Mouse (Mus musculus): ENCODE measurements around the gene Tmem126a. TPM values are rescaled to one million over a fixed set of nuclear protein-coding genes. Genes with fewer than 3 reads are reported as not detected.

The Tmem126a gene
- polyA plus RNA-seq, 1 experiment = 52.9 TPM

- Histone ChIP-seq H3K27me3 (replicated peaks; ENCODE audit: control insufficient read depth, insufficient read depth, low read length) (no peaks in the 10 kb centered on the region), H3K27ac (ENCODE audit: insufficient read depth, low read depth, low read length) (no peak overlapping the region), H3K4me1 (ENCODE audit: control insufficient read depth, insufficient read depth, low read length) (peaks cover 6% of the 10 kb centered on the region), H3K4me3 (ENCODE audit: insufficient read depth, low read depth, low read length) (no peak overlapping the region), H3K36me3 (ENCODE audit: control insufficient read depth, insufficient read depth, low read length) (no peaks in the 10 kb centered on the region)
- peak; percentile 43 for TF ChIP-seq CTCF (conservative IDR thresholded peaks at IDR 0.05; ENCODE audit: insufficient read depth, insufficient read length, low read depth, low read length)
- TF ChIP-seq POLR2A (IDR thresholded peaks at IDR 0.05; ENCODE audit: low read depth, low read length) = no peak
- 24% methylated on average over 14 of the region's 14 CpGs for WGBS
- peak; percentile 50 for DNase-seq
Measured at GRCm38 (mm10) chr7:90460930-90461329, 3.9 kb upstream of the Tmem126a start.

GRCm38 (mm10) chr7:90460330-90460729 lies 3.3 kb upstream of the Tmem126a start:
- no peak overlapping the region for H3K27ac ChIP-seq (ENCODE audit: insufficient read depth, low read depth, low read length)
- no peak for TF ChIP-seq CTCF (conservative IDR thresholded peaks at IDR 0.05; ENCODE audit: insufficient read depth, insufficient read length, low read depth, low read length)
- TF ChIP-seq POLR2A (IDR thresholded peaks at IDR 0.05; ENCODE audit: low read depth, low read length) = no peak
- H3K4me1 ChIP-seq (ENCODE audit: control insufficient read depth, insufficient read depth, low read length) = peaks cover 8% of the 10 kb centered on the region
- no peaks in the 10 kb centered on the region for H3K27me3 ChIP-seq (replicated peaks; ENCODE audit: control insufficient read depth, insufficient read depth, low read length)
- WGBS = 58% methylated on average over 10 of the region's 10 CpGs
- no peaks in the 10 kb centered on the region for H3K36me3 ChIP-seq (ENCODE audit: control insufficient read depth, insufficient read depth, low read length)
- no peak for DNase-seq
- no peak overlapping the region for H3K4me3 ChIP-seq (ENCODE audit: insufficient read depth, low read depth, low read length)

- no peak for TF ChIP-seq POLR2A (IDR thresholded peaks at IDR 0.05; ENCODE audit: low read depth, low read length)
- no peak; the same call in 1 of the 2 replicates for TF ChIP-seq CTCF (conservative IDR thresholded peaks at IDR 0.05; ENCODE audit: insufficient read depth, insufficient read length, low read depth, low read length)
- Histone ChIP-seq H3K36me3 (ENCODE audit: control insufficient read depth, insufficient read depth, low read length) (peaks cover 1% of the 10 kb centered on the region; the same call in 1 of the 2 replicates), H3K4me3 (ENCODE audit: insufficient read depth, low read depth, low read length) (peak overlapping the region; percentile 67), H3K4me1 (ENCODE audit: control insufficient read depth, insufficient read depth, low read length) (peaks cover 8% of the 10 kb centered on the region), H3K27ac (ENCODE audit: insufficient read depth, low read depth, low read length) (peak overlapping the region; percentile 85), H3K27me3 (replicated peaks; ENCODE audit: control insufficient read depth, insufficient read depth, low read length) (no peaks in the 10 kb centered on the region)
- WGBS = 2% methylated on average over 10 of the region's 10 CpGs
- DNase-seq = peak; percentile 25
Measured at GRCm38 (mm10) chr7:90457517-90457916, 488 bp upstream of the Tmem126a start.

- Histone ChIP-seq H3K4me3 (ENCODE audit: insufficient read depth, low read depth, low read length) (peak overlapping the region; percentile 67), H3K27ac (ENCODE audit: insufficient read depth, low read depth, low read length) (peak overlapping the region; percentile 80), H3K36me3 (ENCODE audit: control insufficient read depth, insufficient read depth, low read length) (peaks cover 1% of the 10 kb centered on the region), H3K4me1 (ENCODE audit: control insufficient read depth, insufficient read depth, low read length) (peaks cover 8% of the 10 kb centered on the region), H3K27me3 (replicated peaks; ENCODE audit: control insufficient read depth, insufficient read depth, low read length) (no peaks in the 10 kb centered on the region)
- DNase-seq = no peak
- WGBS = 5% methylated on average over 7 of the region's 7 CpGs
- TF ChIP-seq POLR2A (IDR thresholded peaks at IDR 0.05; ENCODE audit: low read depth, low read length) (no peak), CTCF (conservative IDR thresholded peaks at IDR 0.05; ENCODE audit: insufficient read depth, insufficient read length, low read depth, low read length) (no peak)
Measured at GRCm38 (mm10) chr7:90456149-90456844, 732 bp downstream of the Tmem126a start.

DNA sequence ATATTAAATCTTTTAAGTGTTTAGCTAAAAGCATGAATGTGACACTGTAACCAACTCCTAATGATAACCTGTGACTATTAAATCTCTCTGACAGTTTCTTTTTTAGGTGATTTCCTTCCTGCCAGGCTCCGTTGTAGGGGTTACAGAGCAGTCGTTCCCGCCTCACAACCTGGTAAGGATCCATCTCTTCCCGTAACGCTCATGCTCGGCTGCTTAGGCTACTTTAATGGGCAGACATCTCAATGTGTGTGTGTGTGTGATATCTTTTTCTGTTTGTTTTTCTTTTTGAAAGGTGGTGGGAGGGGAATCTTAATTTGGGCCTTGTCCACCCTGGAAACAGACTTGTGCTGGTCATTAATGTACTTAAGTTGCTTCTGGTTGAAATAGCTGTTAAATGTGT lies 12.8 kb downstream of the Tmem126a start:
- no peak for TF ChIP-seq POLR2A (IDR thresholded peaks at IDR 0.05; ENCODE audit: low read depth, low read length)
- TF ChIP-seq CTCF (conservative IDR thresholded peaks at IDR 0.05; ENCODE audit: insufficient read depth, insufficient read length, low read depth, low read length) = no peak
- DNase-seq = peak; percentile 29
- Histone ChIP-seq H3K36me3 (ENCODE audit: control insufficient read depth, insufficient read depth, low read length) (no peaks in the 10 kb centered on the region), H3K4me1 (ENCODE audit: control insufficient read depth, insufficient read depth, low read length) (peaks cover 7% of the 10 kb centered on the region; the same call in 1 of the 2 replicates), H3K27me3 (replicated peaks; ENCODE audit: control insufficient read depth, insufficient read depth, low read length) (no peaks in the 10 kb centered on the region), H3K4me3 (ENCODE audit: insufficient read depth, low read depth, low read length) (peak overlapping the region; percentile 86), H3K27ac (ENCODE audit: insufficient read depth, low read depth, low read length) (peak overlapping the region; percentile 26; the same call in 1 of the 2 replicates)
- 0% methylated on average over 6 of the region's 6 CpGs for WGBS

GRCm38 (mm10) chr7:90443101-90444091 lies 13.6 kb downstream of the Tmem126a start:
- peak; percentile 73 for DNase-seq

More at GRCm38 (mm10) chr7:90443101-90444091, 13.6 kb downstream of the Tmem126a start:
- Histone ChIP-seq H3K27me3 (replicated peaks; ENCODE audit: control insufficient read depth, insufficient read depth, low read length) (no peaks in the 10 kb centered on the region), H3K36me3 (ENCODE audit: control insufficient read depth, insufficient read depth, low read length) (no peaks in the 10 kb centered on the region), H3K4me3 (ENCODE audit: insufficient read depth, low read depth, low read length) (peak overlapping the region; percentile 86), H3K4me1 (ENCODE audit: control insufficient read depth, insufficient read depth, low read length) (peaks cover 7% of the 10 kb centered on the region; the same call in 1 of the 2 replicates), H3K27ac (ENCODE audit: insufficient read depth, low read depth, low read length) (peak overlapping the region; percentile 96)
- under 1% methylated on average over 123 of the region's 123 CpGs for WGBS
- TF ChIP-seq POLR2A (IDR thresholded peaks at IDR 0.05; ENCODE audit: low read depth, low read length) (no peak), CTCF (conservative IDR thresholded peaks at IDR 0.05; ENCODE audit: insufficient read depth, insufficient read length, low read depth, low read length) (peak; percentile 23; the same call in 1 of the 2 replicates)

All from kidney, adult 2 months (tissue).